Mouse (Mus musculus) forebrain, embryonic 13.5 days (tissue): ENCODE data around the gene Rpl32. TPM values are rescaled to one million over a fixed set of nuclear protein-coding genes. Genes with fewer than 3 reads are reported as not detected.

ENCODE experiments used
- ATAC-seq: fragments of 200-750 bp; cut with Nextera tagmentation; 2 replicates; pipeline ENCODE4 v1.8.0; 2017
- H3K27ac ChIP-seq: fragments of 300-500 bp; sonication (generic); 2 replicates; pipeline ENCODE4 v1.5.1; 2015; ENCODE audit warnings: inconsistent platforms, mild to moderate bottlenecking, moderate library complexity
- H3K27me3 ChIP-seq: fragments of 300-500 bp; sonication (generic); 2 replicates; pipeline ENCODE4 v1.6.1; 2015; ENCODE audit warnings: mild to moderate bottlenecking, inconsistent platforms
- H3K36me3 ChIP-seq: fragments of 300-500 bp; sonication (generic); 2 replicates; pipeline ENCODE4 v1.6.1; 2015; ENCODE audit warnings: mild to moderate bottlenecking, inconsistent platforms; ENCODE audit not compliant: poor library complexity, severe bottlenecking
- H3K4me1 ChIP-seq: fragments of 300-500 bp; sonication (generic); 2 replicates; pipeline ENCODE4 v1.6.1; 2015; ENCODE audit warnings: inconsistent platforms
- H3K4me2 ChIP-seq: fragments of 300-500 bp; sonication (generic); 2 replicates; pipeline ENCODE4 v1.6.1; 2015; ENCODE audit warnings: inconsistent platforms, mild to moderate bottlenecking, moderate library complexity
- H3K4me3 ChIP-seq: fragments of 300-500 bp; sonication (generic); 2 replicates; pipeline ENCODE4 v1.5.1; 2015; ENCODE audit warnings: mild to moderate bottlenecking, inconsistent platforms
- H3K9ac ChIP-seq: fragments of 300-500 bp; sonication (generic); 2 replicates; pipeline ENCODE4 v1.6.1; 2015; ENCODE audit warnings: mild to moderate bottlenecking, inconsistent platforms
- H3K9me3 ChIP-seq: fragments of 300-500 bp; sonication (generic); replicated peaks from 2 replicates; pipeline ENCODE4 v1.6.1; 2016; ENCODE audit warnings: inconsistent platforms
- WGBS: fragments of 180-500 bp; shearing (Covaris S2); methylation state at CpG from one replicate; pipeline ENCODE4 v1.1.7; 2015; 5-methylcytosine and 5-hydroxymethylcytosine counted together
- microRNA-seq: library from miRNA; unstranded; fragments of <30 nt; microRNA quantifications from one replicate; pipeline ENCODE4, GENCODE M21; 2016
- polyA plus RNA-seq: library from polyadenylated mRNA; unstranded; fragments of >200 nt; fragmentation: Nextera tagmentation; extraction: Ambion mirVana; gene quantifications from 2 replicates; pipeline ENCODE4 v1.2.1, GENCODE M21; 2015

Gene Rpl32
- polyA plus RNA-seq, 1 experiment from 2014 or later: 1,910 TPM

- H3K36me3 ChIP-seq: no peaks in the 10 kb centered on the region
- 72% methylated on average over 9 of the region's 9 CpGs for WGBS
- no peak overlapping the region for H3K4me3 ChIP-seq
- peaks cover 13% of the 10 kb centered on the region for H3K4me1 ChIP-seq
- ATAC-seq: no peak
- no peaks in the 10 kb centered on the region for H3K9me3 ChIP-seq
- no peak overlapping the region for H3K27ac ChIP-seq
- H3K27me3 ChIP-seq: no peaks in the 10 kb centered on the region
- H3K9ac ChIP-seq: no peak overlapping the region
- no peak overlapping the region for H3K4me2 ChIP-seq
Measured at GRCm38 (mm10) chr6:115758981-115759435, 49.5 kb downstream of the Rpl32 start.

GRCm38 (mm10) chr6:115755536-115755935 lies 53.0 kb downstream of the Rpl32 start:
- 84% methylated on average over 7 of the region's 7 CpGs for WGBS
- no peaks in the 10 kb centered on the region for H3K9me3 ChIP-seq

More at GRCm38 (mm10) chr6:115755536-115755935, 53.0 kb downstream of the Rpl32 start:
- Histone ChIP-seq H3K4me3 (no peak overlapping the region), H3K9ac (no peak overlapping the region), H3K4me1 (no peaks in the 10 kb centered on the region), H3K4me2 (no peak overlapping the region), H3K27me3 (no peaks in the 10 kb centered on the region), H3K27ac (no peak overlapping the region), H3K36me3 (no peaks in the 10 kb centered on the region)
- ATAC-seq: no peak

Small RNA genes within 50 kb of the gene (microRNA-seq; reads per million reads assigned to microRNA genes)
- gene Mir7660: not detected

Other genes starting within 250 kb of the Rpl32 start
- gene Mkrn2os, start 216.2 kb downstream of the Rpl32 start, polyA plus RNA-seq: 0.30 and 0.39 TPM in 2 replicates
- gene Mkrn2, start 206.8 kb downstream of the Rpl32 start, polyA plus RNA-seq: 30.4 and 35.0 TPM in 2 replicates
- 137 and 156 TPM in 2 replicates for gene Raf1, start 132.1 kb downstream of the Rpl32 start, polyA plus RNA-seq
- gene Tmem40, start 46.3 kb downstream of the Rpl32 start, polyA plus RNA-seq: 0.78 and 0.84 TPM in 2 replicates
- 23.8 and 26.5 TPM in 2 replicates for gene Cand2, start 34.2 kb downstream of the Rpl32 start, polyA plus RNA-seq
- 1.7 and 1.9 TPM in 2 replicates for gene Efcab12, start 29.7 kb upstream of the Rpl32 start, polyA plus RNA-seq
- 20.4 and 21.3 TPM in 2 replicates for gene Mbd4, start 44.6 kb upstream of the Rpl32 start, polyA plus RNA-seq
- 26.1 and 28.4 TPM in 2 replicates for gene Ift122, start 44.7 kb upstream of the Rpl32 start, polyA plus RNA-seq
- gene Rho, start 123.0 kb upstream of the Rpl32 start, polyA plus RNA-seq: 0.10 and 0.17 TPM in 2 replicates
- gene H1foo, start 136.2 kb upstream of the Rpl32 start, polyA plus RNA-seq: not detected in 2 replicates
- 14.3 and 19.7 TPM in 2 replicates for gene Plxnd1, start 186.3 kb upstream of the Rpl32 start, polyA plus RNA-seq